ENCODE assay signal across 20 mouse cellular contexts in the genomic region with DNA sequence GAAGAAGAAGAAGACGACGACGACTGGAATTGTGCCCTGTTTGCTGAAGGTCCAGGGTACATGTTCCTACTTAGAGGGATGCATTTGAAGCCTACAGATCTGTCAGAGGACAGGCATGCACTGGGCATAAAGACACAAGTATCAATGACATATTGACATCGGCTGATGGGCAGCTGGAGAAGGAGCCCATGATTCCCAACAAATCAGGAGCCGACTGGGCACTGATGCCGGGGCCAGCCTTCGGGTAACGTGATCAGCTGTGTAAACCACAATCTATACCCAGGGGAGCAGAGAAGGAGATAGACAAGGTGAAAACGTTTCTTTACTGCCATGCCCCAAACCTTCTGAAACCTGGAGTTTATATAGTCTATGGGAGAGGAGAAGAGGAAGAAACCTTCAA.
"Had no signal": no experiment of that assay in that cellular context is flagged by ENCODE, and none has a peak within 500 bp of the region (broad histone marks: within the 10 kb centered on the region; RNA-seq: fewer than 3 reads in every experiment).

No protein-coding gene starts in this region.

- H3K9me3 ChIP-seq: liver, embryonic 13.5 days; liver, embryonic 15.5 days; midbrain, embryonic 12.5 days; neural tube, embryonic 13.5 days; neural tube, embryonic 15.5 days had no signal

- H3K9ac ChIP-seq: liver, embryonic 13.5 days; liver, embryonic 15.5 days; lung, embryonic 14.5 days; midbrain, embryonic 12.5 days; neural tube, embryonic 13.5 days; neural tube, embryonic 15.5 days had no signal

- H3K4me2 ChIP-seq: liver, embryonic 11.5 days; liver, embryonic 13.5 days; liver, embryonic 15.5 days; lung, embryonic 14.5 days; midbrain, embryonic 12.5 days; neural tube, embryonic 13.5 days; neural tube, embryonic 15.5 days had no signal

- H3K27ac ChIP-seq: liver, embryonic 13.5 days; liver, embryonic 15.5 days; midbrain, embryonic 12.5 days; neural tube, embryonic 13.5 days; neural tube, embryonic 15.5 days had no signal

- DNase-seq: liver, embryonic 13.5 days; lung, adult 18-20 months; lung, embryonic 14.5 days; lung, postnatal 10 days; lung, postnatal 4 days; retina, postnatal 1 day; right cerebral cortex, adult 18-20 months; right cerebral cortex, postnatal 25 days; right cerebral cortex, postnatal 4 days; spleen, adult 18-20 months; thymus, adult 2 months; thymus, postnatal 25 days; thymus, postnatal 4 days had no signal

- H3K36me3 ChIP-seq: liver, embryonic 13.5 days; liver, embryonic 15.5 days; midbrain, embryonic 12.5 days; neural tube, embryonic 13.5 days; neural tube, embryonic 15.5 days had no signal

- H3K4me1 ChIP-seq: liver, embryonic 13.5 days; liver, embryonic 15.5 days had no signal

- ATAC-seq: midbrain, embryonic 16.5 days had no signal

- H3K27me3 ChIP-seq: neural tube, embryonic 15.5 days had no signal

- H3K4me3 ChIP-seq: liver, embryonic 13.5 days; liver, embryonic 15.5 days; midbrain, embryonic 12.5 days; myocyte; neural tube, embryonic 13.5 days; neural tube, embryonic 15.5 days had no signal
